Mouse (Mus musculus): ENCODE results near the gene Ttll1. TPM values are rescaled to one million over a fixed set of nuclear protein-coding genes. Genes with fewer than 3 reads are reported as not detected.

Gene Ttll1
- total RNA-seq, 1 experiment: 7.2 TPM

- in situ Hi-C loops (cut with MboI; ENCODE audit: low sequenced_read_pairs in 2 of 2, unreplicated experiment in 2 of 2): no loop called here
- Histone ChIP-seq H3K36me3 (ENCODE audit: control insufficient read depth, insufficient read depth, low read length, poor library complexity, severe bottlenecking) (no peaks in the 10 kb centered on the region; the same call in 1 of the 2 replicates), H3K4me1 (ENCODE audit: control insufficient read depth in 2 of 2, insufficient read depth in 2 of 2, low read length in 2 of 2, poor library complexity in 1 of 2) (peaks cover 3 to 14% of the 10 kb centered on the region in 2 experiments), H3K4me3 (ENCODE audit: insufficient read depth in 1 of 2, low read depth in 1 of 2, low read length in 2 of 2, poor library complexity in 1 of 2, severe bottlenecking in 1 of 2) (no peak overlapping the region), H3K27ac (ENCODE audit: insufficient read depth, low read depth, low read length, poor library complexity, severe bottlenecking) (no peak overlapping the region), H3K9ac (ENCODE audit: insufficient read depth, low read depth, low read length, poor library complexity, severe bottlenecking) (no peak overlapping the region), H3K9me3 (ENCODE audit: control insufficient read depth, insufficient read depth, low read depth, low read length) (no peaks in the 10 kb centered on the region)
- no peak for DNase-seq (ENCODE audit: low read depth, low spot score)
- TF ChIP-seq CHD2 (IDR thresholded peaks at IDR 0.05; ENCODE audit: low read depth, low read length) (no peak), ZC3H11A (IDR thresholded peaks at IDR 0.05; ENCODE audit: borderline replicate concordance, low read depth, low read length) (no peak)
Observed at GRCm38 (mm10) chr15:83528892-83529291, 18.2 kb upstream of the Ttll1 start.

GRCm38 (mm10) chr15:83527747-83528146 is 17.1 kb upstream of the Ttll1 start:
- Histone ChIP-seq H3K4me1 (ENCODE audit: control insufficient read depth in 2 of 2, insufficient read depth in 2 of 2, low read length in 2 of 2, poor library complexity in 1 of 2) (peaks cover 3 to 8% of the 10 kb centered on the region in 2 experiments), H3K9ac (ENCODE audit: insufficient read depth, low read depth, low read length, poor library complexity, severe bottlenecking) (no peak overlapping the region), H3K9me3 (ENCODE audit: control insufficient read depth, insufficient read depth, low read depth, low read length) (no peaks in the 10 kb centered on the region), H3K27ac (ENCODE audit: insufficient read depth, low read depth, low read length, poor library complexity, severe bottlenecking) (no peak overlapping the region), H3K4me3 (ENCODE audit: insufficient read depth in 1 of 2, low read depth in 1 of 2, low read length in 2 of 2, poor library complexity in 1 of 2, severe bottlenecking in 1 of 2) (no peak overlapping the region), H3K36me3 (ENCODE audit: control insufficient read depth, insufficient read depth, low read length, poor library complexity, severe bottlenecking) (no peaks in the 10 kb centered on the region; the same call in 1 of the 2 replicates)
- no peak for DNase-seq (ENCODE audit: low read depth, low spot score)
- TF ChIP-seq MAFK (IDR thresholded peaks at IDR 0.05; ENCODE audit: insufficient read depth, low read depth, low read length) (no peak), ZNF384 (IDR thresholded peaks at IDR 0.05; ENCODE audit: low read depth, low read length) (no peak), HCFC1 (IDR thresholded peaks at IDR 0.05; ENCODE audit: borderline replicate concordance, insufficient read depth, low read length) (no peak), CHD2 (IDR thresholded peaks at IDR 0.05; ENCODE audit: low read depth, low read length) (no peak), ZC3H11A (IDR thresholded peaks at IDR 0.05; ENCODE audit: borderline replicate concordance, low read depth, low read length) (no peak)
- in situ Hi-C loops (cut with MboI; ENCODE audit: low sequenced_read_pairs in 2 of 2, unreplicated experiment in 2 of 2): no loop called here

GRCm38 (mm10) chr15:83527092-83527437 is 16.4 kb upstream of the Ttll1 start:
- DNase-seq (ENCODE audit: low read depth, low spot score): no peak
- no peak for TF ChIP-seq ZC3H11A (IDR thresholded peaks at IDR 0.05; ENCODE audit: borderline replicate concordance, low read depth, low read length)
- in situ Hi-C loops (cut with MboI; ENCODE audit: low sequenced_read_pairs in 2 of 2, unreplicated experiment in 2 of 2): no loop called here

GRCm38 (mm10) chr15:83526424-83527091 is 15.9 kb upstream of the Ttll1 start, which contains the start of gene Bik:
Gene Bik, plus strand, starts transcription at chr15:83526862.
- TF ChIP-seq HCFC1 (IDR thresholded peaks at IDR 0.05; ENCODE audit: borderline replicate concordance, insufficient read depth, low read length) (no peak), ZNF384 (IDR thresholded peaks at IDR 0.05; ENCODE audit: low read depth, low read length) (no peak), CHD2 (IDR thresholded peaks at IDR 0.05; ENCODE audit: low read depth, low read length) (no peak), MAFK (IDR thresholded peaks at IDR 0.05; ENCODE audit: insufficient read depth, low read depth, low read length) (no peak), ZC3H11A (IDR thresholded peaks at IDR 0.05; ENCODE audit: borderline replicate concordance, low read depth, low read length) (no peak)
- in situ Hi-C loops (cut with MboI; ENCODE audit: low sequenced_read_pairs in 2 of 2, unreplicated experiment in 2 of 2): no loop called here
- H3K9me3 ChIP-seq (ENCODE audit: control insufficient read depth, insufficient read depth, low read depth, low read length): no peaks in the 10 kb centered on the region
- H3K4me3 ChIP-seq (ENCODE audit: insufficient read depth in 1 of 2, low read depth in 1 of 2, low read length in 2 of 2, poor library complexity in 1 of 2, severe bottlenecking in 1 of 2): peak within 1 kb of the TSS; percentile 80 to 85
- H3K4me1 ChIP-seq (ENCODE audit: control insufficient read depth in 2 of 2, insufficient read depth in 2 of 2, low read length in 2 of 2, poor library complexity in 1 of 2): peaks cover 3 to 6% of the 10 kb centered on the region in 2 experiments
- H3K36me3 ChIP-seq (ENCODE audit: control insufficient read depth, insufficient read depth, low read length, poor library complexity, severe bottlenecking): no peaks in the 10 kb centered on the region; the same call in 1 of the 2 replicates
- H3K27ac ChIP-seq (ENCODE audit: insufficient read depth, low read depth, low read length, poor library complexity, severe bottlenecking): no peak within 1 kb of the TSS
- DNase-seq (ENCODE audit: low read depth, low spot score): no peak
- H3K9ac ChIP-seq (ENCODE audit: insufficient read depth, low read depth, low read length, poor library complexity, severe bottlenecking): peak within 1 kb of the TSS; percentile 67

More at GRCm38 (mm10) chr15:83527092-83527437, 16.4 kb upstream of the Ttll1 start:
- peak overlapping the region; percentile 67 for H3K9ac ChIP-seq (ENCODE audit: insufficient read depth, low read depth, low read length, poor library complexity, severe bottlenecking)
- H3K9me3 ChIP-seq (ENCODE audit: control insufficient read depth, insufficient read depth, low read depth, low read length): no peaks in the 10 kb centered on the region
- peak overlapping the region; percentile 80 to 85 for H3K4me3 ChIP-seq (ENCODE audit: insufficient read depth in 1 of 2, low read depth in 1 of 2, low read length in 2 of 2, poor library complexity in 1 of 2, severe bottlenecking in 1 of 2)
- no peak overlapping the region for H3K27ac ChIP-seq (ENCODE audit: insufficient read depth, low read depth, low read length, poor library complexity, severe bottlenecking)
- peaks cover 3 to 6% of the 10 kb centered on the region in 2 experiments for H3K4me1 ChIP-seq (ENCODE audit: control insufficient read depth in 2 of 2, insufficient read depth in 2 of 2, low read length in 2 of 2, poor library complexity in 1 of 2)
- H3K36me3 ChIP-seq (ENCODE audit: control insufficient read depth, insufficient read depth, low read length, poor library complexity, severe bottlenecking): no peaks in the 10 kb centered on the region; the same call in 1 of the 2 replicates

- H3K36me3 ChIP-seq (ENCODE audit: control insufficient read depth, insufficient read depth, low read length, poor library complexity, severe bottlenecking): no peaks in the 10 kb centered on the region
- no peak overlapping the region for H3K4me3 ChIP-seq (ENCODE audit: insufficient read depth in 1 of 2, low read depth in 1 of 2, low read length in 2 of 2, poor library complexity in 1 of 2, severe bottlenecking in 1 of 2)
- no peak overlapping the region for H3K9ac ChIP-seq (ENCODE audit: insufficient read depth, low read depth, low read length, poor library complexity, severe bottlenecking)
- H3K9me3 ChIP-seq (ENCODE audit: control insufficient read depth, insufficient read depth, low read depth, low read length): no peaks in the 10 kb centered on the region
- in situ Hi-C loops (cut with MboI; ENCODE audit: low sequenced_read_pairs in 2 of 2, unreplicated experiment in 2 of 2): no loop called here
- DNase-seq (ENCODE audit: low read depth, low spot score): no peak
- peaks cover 0 to 3% of the 10 kb centered on the region in 2 experiments; a peak in 2 of 4 replicates for H3K4me1 ChIP-seq (ENCODE audit: control insufficient read depth in 2 of 2, insufficient read depth in 2 of 2, low read length in 2 of 2, poor library complexity in 1 of 2)
- no peak overlapping the region for H3K27ac ChIP-seq (ENCODE audit: insufficient read depth, low read depth, low read length, poor library complexity, severe bottlenecking)
- TF ChIP-seq CHD2 (IDR thresholded peaks at IDR 0.05; ENCODE audit: low read depth, low read length) (no peak), MAFK (IDR thresholded peaks at IDR 0.05; ENCODE audit: insufficient read depth, low read depth, low read length) (no peak), HCFC1 (IDR thresholded peaks at IDR 0.05; ENCODE audit: borderline replicate concordance, insufficient read depth, low read length) (no peak), ZC3H11A (IDR thresholded peaks at IDR 0.05; ENCODE audit: borderline replicate concordance, low read depth, low read length) (no peak), ZNF384 (IDR thresholded peaks at IDR 0.05; ENCODE audit: low read depth, low read length) (no peak)
Observed at GRCm38 (mm10) chr15:83524333-83524729, 13.6 kb upstream of the Ttll1 start.

Data from ES-E14 (cell line).